Mouse (Mus musculus) cerebellum, adult 11-12 months (tissue): ENCODE data around the gene Egln1.

Source experiments
- DNase-seq: peaks from one replicate; pipeline ENCODE4 v3.0.0; 2022

The Egln1 gene

GRCm38 (mm10) chr8:124943801-124944200, 5.3 kb downstream of the Egln1 start:
- DNase-seq, result no peak

- no peak for DNase-seq
These were observed 11.8 kb downstream of the Egln1 start for GRCm38 (mm10) chr8:124937293-124937692.

- no peak for DNase-seq
These were observed 12.4 kb downstream of the Egln1 start for GRCm38 (mm10) chr8:124936699-124937098.

- DNase-seq, result no peak
These were observed 14.0 kb downstream of the Egln1 start for GRCm38 (mm10) chr8:124935116-124935515.

- no peak for DNase-seq
These were observed 16.7 kb downstream of the Egln1 start for GRCm38 (mm10) chr8:124932435-124932834.

- DNase-seq, result no peak
These were observed 18.5 kb downstream of the Egln1 start for GRCm38 (mm10) chr8:124930649-124931048.

GRCm38 (mm10) chr8:124930086-124930485, 19.0 kb downstream of the Egln1 start:
- no peak for DNase-seq

GRCm38 (mm10) chr8:124929006-124929405, 20.1 kb downstream of the Egln1 start:
- DNase-seq, result no peak

GRCm38 (mm10) chr8:124926351-124926771, 22.8 kb downstream of the Egln1 start:
- no peak for DNase-seq

GRCm38 (mm10) chr8:124925544-124926266, 23.4 kb downstream of the Egln1 start:
- no peak for DNase-seq

- no peak for DNase-seq
These were observed 25.0 kb downstream of the Egln1 start for GRCm38 (mm10) chr8:124923971-124924652.

GRCm38 (mm10) chr8:124922490-124923089, 26.5 kb downstream of the Egln1 start:
- DNase-seq, result no peak

GRCm38 (mm10) chr8:124921369-124922279, 27.5 kb downstream of the Egln1 start:
- no peak for DNase-seq

- DNase-seq, result peak; percentile 62
These were observed 31.2 kb downstream of the Egln1 start for GRCm38 (mm10) chr8:124917741-124918484.

GRCm38 (mm10) chr8:124914061-124914460, 35.1 kb downstream of the Egln1 start:
- DNase-seq, result no peak

GRCm38 (mm10) chr8:124911938-124912872, 36.9 kb downstream of the Egln1 start:
- DNase-seq, result no peak

- peak; percentile 90 for DNase-seq
These were observed 38.8 kb downstream of the Egln1 start for GRCm38 (mm10) chr8:124910349-124910748.

- peak; percentile 47 for DNase-seq
These were observed 39.2 kb downstream of the Egln1 start for GRCm38 (mm10) chr8:124909936-124910335.

GRCm38 (mm10) chr8:124905482-124905881, 43.6 kb downstream of the Egln1 start:
- DNase-seq, result no peak

GRCm38 (mm10) chr8:124903198-124903597, 45.9 kb downstream of the Egln1 start:
- no peak for DNase-seq
